Mouse (Mus musculus) adrenal gland, postnatal 4 days (tissue): ENCODE measurements around the gene Plekhm3. TPM values are rescaled to one million over a fixed set of nuclear protein-coding genes. Genes with fewer than 3 reads are reported as not detected.
A peak's percentile ranks its signal among the peaks of the same experiment; 100 is the strongest.

Experiments
- DNase-seq, 2 experiments: peaks; one replicate each; pipeline ENCODE4 v3.0.0; 2021 to 2022; ENCODE audit warnings: low spot score in 2 of 2, mixed read lengths in 2 of 2
- total RNA-seq, 2 experiments: library from RNA; stranded (reverse); gene quantifications; 2 replicates each; pipeline ENCODE4 v1.2.3; 2021

Gene Plekhm3
- total RNA-seq, 2 experiments from 2014 or later, result 27.0 to 29.2 TPM

DNA sequence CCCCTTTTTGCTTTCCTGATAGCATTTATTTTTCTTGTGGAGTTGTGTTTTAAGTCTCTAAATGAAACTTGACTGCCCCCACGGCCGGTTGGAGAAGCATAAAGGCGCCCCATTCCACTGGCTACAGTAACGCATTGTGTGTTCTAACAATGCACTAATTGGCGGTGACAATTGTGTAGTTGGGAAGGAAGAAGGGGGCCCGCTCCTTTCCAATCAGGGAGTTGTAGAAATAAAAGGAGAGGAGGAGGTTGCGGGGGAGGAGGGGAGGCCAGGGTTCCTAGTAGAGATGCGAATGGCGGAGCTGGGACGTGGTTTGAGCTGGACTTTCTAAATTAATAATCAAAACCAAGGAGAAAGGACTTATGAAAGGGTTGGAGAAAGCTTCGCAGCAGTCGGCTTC lies 176.8 kb downstream of the Plekhm3 start:
- no peak for DNase-seq

DNA sequence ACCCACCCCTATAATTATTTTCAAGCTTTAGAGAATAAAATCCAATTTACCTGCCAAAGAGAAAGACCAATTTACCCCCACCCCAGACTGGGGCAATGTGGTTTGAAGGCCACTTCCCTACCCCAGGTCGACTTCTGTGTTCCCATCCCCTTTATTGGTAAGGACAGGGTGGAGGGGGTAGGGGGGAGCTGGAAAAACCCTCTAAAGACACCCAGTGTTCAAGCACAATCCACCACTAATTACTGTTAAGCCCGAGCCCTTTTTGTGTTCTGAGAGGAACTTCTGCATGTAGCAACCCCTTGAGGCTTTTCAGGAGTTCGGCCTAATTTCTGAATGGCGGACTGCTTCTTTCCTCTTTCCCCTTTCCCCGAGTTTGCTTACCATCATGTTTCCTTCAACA lies 177.2 kb downstream of the Plekhm3 start:
- DNase-seq, result no peak

DNA sequence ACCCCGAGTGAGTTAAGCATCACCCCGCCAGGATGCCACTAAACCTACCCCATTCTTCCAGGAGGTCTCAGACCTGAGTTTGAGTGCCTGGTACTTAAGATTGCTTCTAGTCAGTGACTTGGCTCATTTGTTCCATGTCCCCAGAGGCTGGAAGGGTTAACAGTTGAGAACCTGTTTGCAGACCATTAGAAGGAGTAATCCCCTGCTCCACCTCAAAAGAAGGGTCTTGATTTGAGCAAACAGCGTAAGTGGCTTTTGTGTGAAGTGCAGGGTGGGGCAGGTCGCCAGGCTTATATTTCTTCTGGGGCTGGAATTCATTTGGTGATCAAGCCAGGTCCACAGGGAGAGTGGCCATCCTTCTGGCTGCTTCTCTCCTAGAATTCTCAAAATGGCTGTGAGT lies 183.3 kb downstream of the Plekhm3 start:
- no peak for DNase-seq

DNA sequence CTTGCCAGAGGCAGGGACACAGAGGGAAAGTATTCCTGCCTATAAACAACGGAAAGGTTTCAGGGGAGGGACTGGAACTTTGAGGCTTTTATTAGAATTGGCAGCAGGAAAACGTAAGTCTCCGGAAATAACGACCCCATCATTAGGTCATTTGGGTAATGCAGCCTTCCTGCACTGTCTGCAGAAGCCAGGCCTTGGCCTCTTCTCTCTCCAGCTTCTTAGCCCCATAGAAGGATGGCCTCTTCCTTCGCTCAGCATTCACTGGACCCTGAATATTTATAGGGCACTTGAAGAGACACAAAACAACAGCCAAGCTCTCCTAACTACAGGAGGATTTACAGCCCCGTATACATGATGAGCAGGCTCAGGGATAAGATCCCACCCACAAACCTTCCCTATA lies 186.5 kb downstream of the Plekhm3 start:
- no peak for DNase-seq

DNA sequence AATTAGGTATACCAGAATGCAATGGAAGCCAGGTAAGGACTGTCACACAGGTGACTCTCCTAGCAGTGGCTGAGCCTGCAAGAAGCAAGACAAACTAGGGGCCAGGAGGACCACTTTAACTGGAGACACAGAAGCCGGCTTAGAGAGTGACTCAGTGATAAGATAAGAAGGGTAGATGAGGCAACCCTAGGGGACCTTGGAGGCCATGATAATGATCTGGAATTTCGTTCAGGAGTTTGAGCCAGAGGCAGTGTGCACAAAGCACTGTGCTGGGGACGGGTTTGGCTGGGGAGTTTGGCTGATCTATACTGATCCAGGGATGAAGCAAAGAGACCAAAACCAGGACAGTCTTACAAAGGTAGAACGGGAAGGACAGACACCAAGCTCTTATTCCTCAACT lies 195.0 kb downstream of the Plekhm3 start:
- no peak for DNase-seq

DNA sequence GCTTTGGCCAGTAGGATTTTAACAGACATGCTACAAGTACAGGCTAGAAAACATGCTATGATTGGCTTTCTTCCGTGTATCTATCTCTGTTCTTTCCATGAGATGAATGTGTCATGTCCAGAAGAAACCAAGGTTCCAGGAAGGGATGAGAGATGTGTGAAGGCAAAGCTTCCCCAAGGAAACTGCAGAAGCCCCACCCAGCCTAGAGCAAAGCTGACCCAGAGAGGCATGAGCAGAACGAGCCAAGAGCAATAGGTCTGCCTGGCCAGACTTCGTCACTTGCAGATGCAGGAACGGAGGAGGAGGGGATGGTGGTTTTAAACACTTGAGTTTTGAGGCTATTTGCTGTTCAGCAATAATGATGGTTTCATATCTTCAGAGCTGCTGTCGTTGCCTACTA lies 198.9 kb downstream of the Plekhm3 start:
- DNase-seq, result no peak

DNA sequence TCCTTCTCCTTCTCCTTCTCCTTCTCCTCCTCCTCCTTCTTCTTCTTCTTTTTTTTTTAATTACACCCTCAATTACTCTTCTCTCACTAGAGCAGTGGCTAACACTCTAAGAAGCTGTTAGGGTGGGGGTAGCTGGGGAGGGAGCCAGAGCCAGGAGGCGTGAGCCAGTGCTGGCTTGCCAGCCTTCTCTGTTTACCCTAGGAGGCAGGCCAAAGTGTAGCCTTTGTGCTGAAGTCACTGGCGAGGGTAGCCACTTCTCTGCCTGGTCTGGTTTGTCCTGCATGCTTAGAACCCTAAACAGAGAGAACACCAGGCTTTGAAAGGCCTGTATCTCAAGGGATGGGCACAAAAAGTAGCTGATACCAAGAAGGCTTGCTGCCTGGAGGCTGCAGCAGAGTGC lies 199.4 kb downstream of the Plekhm3 start:
- DNase-seq, result no peak

DNA sequence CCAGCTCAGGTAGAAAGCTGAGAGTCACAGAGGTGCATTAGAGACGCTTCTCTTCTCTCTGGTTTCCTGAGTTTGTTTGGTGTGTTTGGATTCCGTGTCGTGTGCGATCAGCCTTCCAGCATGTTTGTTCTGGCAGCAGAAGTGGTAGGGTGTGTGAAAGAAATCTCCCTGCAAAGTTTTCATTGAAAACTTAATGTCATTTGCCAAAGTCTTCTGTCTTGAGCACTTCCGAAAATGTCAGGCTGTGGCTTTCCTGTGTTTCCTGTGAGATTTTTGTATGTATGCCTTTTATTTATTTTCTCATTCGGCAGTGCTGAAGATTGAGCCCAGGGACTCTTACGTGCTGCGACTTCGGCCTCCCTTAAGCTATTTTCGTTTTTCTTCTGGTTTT lies 200.0 kb downstream of the Plekhm3 start:
- no peak for DNase-seq

DNA sequence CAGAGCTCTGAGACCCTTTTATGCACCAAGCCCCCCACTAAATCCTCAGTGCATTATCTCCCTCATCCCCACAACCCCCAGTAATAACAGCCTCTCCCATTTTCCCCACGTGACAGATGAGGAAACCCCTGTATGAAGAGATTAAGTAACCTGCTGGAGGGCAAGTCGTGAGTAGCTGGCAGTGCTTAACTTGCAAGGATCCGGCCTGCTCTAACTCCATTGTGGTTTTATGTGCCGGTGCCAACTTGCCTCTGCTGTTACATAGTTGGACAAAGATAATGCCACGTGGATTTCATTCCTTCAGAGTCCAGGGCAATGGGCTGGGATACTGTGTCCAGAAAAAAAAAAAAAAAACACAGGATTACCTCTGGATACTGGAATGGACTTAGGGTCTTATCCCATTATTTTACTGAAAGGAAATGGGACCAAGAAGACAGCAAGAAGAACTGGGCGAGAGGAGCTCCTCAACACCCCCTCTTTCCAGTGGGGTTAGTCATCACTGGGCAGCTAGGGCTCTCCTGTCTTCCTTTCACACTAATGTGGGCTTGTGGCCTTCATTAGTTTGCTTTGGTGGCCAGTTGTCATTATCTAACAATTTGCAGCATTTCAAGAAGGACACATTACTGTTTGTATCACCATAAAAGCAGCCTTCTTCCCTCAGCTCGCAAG lies 200.5 kb downstream of the Plekhm3 start:
- no peak for DNase-seq

DNA sequence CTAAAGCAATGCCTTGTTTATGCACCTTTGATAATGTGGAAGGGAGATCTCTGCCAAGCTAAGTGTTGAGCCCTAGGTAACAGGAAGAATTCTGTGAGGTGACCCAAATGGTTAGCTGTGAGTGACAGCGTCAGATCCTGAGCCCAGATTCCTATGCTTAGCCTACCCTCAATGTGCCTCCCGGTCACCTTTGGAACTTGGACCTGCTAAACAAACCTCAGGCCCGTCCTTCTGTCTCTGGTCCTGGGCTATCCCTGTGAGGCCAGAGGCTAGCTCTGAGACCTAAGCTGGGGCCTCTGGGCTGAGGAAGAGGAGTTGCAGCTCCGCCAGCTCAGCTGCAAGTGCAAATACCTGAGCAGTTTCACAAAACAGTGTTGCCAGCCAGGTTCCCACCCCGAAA lies 202.0 kb downstream of the Plekhm3 start:
- no peak for DNase-seq

DNA sequence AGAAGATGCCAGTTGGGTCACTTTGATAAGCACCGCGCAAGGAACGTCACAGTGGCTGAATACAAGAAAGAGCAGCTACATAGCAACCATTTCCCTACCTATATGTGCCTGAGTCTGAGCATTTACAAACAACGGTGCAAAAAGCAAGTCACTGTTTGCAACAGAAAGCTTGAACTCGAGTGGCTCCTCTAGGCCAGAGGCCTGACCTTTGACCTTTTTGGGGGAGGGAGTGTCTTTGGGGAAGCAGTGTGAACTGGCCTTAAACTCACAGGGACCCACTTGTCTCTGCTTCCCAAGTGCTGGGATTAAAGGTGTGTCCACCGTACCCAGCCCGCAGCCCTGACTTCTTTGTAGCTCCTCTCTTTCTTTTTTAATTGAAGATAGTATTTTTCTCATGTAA lies 203.0 kb downstream of the Plekhm3 start:
- DNase-seq, result no peak

DNA sequence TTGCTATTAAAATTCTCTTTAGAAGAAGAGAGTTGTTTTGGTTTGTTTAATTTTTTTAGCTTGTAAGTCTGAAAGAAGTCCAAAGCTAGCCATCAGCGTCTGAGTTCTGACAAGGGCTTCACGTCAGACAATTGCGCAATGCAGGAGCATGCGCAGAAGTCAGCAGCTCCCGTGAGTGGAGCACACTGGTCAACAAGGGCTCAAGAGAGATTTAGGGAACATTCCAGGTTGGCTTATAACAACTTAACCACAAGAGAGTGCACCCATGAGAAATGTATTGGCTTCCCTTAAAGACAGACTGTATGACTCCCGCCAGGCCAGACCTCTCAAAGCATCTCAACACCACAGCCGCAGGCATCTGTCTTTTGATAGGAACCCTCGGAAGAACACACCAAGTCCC lies 203.5 kb downstream of the Plekhm3 start:
- DNase-seq, result no peak

DNA sequence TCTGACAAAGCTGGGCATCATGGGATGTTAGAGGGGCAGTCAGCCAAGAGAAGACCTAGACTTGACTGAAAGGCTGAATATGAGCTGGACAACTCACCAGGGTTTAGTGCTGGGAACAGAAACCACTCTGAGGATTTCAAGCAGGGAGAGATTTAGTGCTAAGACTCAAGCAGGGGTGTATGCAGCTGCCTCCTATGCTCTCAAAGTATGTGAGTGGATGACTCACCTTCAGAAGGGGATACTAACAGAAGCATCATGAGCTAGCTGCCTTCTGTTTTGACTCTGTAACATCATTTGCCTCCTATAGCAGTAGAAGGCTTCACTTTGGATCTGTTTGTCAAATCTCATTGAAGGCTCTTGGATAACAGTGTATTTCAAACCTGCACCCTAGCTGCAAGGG lies 212.0 kb downstream of the Plekhm3 start:
- DNase-seq, result no peak

DNA sequence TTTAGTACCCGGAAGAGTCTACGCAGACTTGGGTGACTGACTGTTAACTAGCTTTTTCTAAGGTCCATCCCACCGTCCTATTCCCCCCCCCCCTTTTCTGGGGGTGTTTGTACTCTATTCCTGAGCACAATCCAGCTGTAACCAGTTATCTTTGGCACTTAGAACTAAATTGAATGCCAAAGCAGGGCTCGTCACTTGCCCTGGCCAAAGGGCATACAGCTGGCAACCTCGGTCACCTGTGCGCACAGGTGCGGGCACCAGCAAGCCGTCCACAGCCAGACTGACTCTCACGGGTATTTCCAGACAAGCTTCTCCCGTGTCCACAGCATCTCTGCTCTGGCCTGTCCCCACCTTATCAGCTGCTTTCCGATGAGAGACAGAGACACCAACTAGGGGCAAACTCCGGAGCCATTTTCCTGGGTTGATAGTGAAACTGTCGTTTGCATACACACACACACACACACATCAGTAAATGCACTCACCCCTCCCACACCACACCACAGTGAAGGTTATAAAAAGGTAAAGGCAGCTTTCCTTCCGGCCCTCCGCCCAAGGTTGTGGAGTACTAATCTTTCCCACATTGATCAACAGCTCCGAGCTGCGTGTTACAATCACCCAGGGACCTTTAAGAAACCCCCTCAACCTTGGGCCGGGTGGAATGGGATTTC lies 213.7 kb downstream of the Plekhm3 start:
- DNase-seq, result no peak

DNA sequence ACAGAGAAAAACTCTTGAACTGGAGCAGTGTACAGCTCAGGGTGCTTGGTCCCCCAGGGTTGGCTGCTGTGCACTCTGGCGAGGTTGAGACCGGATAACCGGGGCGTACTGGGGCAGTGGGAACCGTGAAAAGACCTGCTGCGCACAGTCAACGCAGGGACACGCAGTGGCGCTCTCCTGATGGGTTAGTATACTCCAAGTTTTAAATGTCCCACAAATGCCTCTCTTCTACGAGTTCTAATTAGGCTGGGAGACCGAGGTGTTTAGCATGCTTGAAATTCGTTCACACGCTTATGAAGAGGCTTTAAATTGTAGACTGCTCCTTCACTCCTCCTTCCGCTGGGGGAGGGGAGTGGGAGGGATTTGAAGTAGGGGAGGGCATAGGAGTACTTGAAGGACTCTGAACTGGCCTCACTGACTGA lies 218.0 kb downstream of the Plekhm3 start:
- DNase-seq, result peak in 1 of 2 experiments; percentile 17

DNA sequence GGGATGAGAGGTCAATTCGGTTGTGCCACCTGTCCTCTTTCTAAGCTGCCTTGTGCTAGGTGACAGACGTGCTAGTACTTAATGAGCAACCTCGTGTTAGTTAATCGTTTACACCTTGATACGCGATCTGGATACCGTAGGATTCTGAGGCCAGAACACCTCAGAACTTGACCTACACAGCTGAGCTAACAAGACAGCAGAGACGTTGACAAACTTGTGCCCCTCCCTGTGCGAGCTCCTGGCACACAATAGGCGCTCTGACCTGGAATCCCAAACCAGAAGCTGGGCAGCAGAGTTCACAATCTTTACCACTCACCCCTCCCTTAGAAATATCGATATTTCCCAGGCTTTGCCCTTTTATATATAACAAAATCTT lies 218.5 kb downstream of the Plekhm3 start:
- DNase-seq, result peak in 1 of 2 experiments; percentile 12

DNA sequence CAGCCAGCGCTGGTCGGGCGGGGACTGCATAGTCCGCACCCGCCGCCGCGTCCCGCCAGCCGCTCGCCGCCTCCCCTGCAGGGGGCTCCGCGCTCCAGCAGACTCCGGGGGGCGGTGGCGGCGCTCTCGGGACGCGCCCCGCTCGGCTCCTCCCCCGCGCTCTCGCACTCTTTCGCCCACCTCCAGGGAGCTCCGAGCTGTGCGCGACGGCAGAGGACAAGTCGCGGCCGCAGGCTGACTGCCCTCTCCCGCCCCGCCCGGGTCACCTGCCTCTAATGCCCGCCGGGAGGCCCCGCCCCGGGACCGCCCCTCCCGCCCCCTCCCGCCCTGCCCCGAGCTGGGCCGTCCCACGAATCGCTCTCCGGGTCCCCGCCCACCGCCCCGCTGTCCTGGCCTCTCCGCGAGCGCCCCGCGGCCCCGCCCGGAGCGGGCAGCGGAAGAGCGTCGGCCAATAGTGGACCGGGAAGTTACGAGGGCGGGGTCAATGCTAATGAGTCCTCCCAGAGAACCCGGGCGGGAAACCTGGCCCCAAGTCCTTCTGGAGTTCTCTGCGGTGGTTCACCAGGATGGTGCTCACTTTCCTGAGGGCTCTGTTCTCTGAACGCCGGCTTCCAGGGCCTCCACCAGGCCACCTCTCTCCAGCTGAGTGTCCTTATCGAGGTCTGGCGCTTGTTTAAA lies 219.0 kb downstream of the Plekhm3 start, which contains the start of gene Fzd5:
Fzd5 (minus strand) TSS at position 250 of the 678 bp plus-strand sequence.
- DNase-seq, result peak; percentile 83 to 89

DNA sequence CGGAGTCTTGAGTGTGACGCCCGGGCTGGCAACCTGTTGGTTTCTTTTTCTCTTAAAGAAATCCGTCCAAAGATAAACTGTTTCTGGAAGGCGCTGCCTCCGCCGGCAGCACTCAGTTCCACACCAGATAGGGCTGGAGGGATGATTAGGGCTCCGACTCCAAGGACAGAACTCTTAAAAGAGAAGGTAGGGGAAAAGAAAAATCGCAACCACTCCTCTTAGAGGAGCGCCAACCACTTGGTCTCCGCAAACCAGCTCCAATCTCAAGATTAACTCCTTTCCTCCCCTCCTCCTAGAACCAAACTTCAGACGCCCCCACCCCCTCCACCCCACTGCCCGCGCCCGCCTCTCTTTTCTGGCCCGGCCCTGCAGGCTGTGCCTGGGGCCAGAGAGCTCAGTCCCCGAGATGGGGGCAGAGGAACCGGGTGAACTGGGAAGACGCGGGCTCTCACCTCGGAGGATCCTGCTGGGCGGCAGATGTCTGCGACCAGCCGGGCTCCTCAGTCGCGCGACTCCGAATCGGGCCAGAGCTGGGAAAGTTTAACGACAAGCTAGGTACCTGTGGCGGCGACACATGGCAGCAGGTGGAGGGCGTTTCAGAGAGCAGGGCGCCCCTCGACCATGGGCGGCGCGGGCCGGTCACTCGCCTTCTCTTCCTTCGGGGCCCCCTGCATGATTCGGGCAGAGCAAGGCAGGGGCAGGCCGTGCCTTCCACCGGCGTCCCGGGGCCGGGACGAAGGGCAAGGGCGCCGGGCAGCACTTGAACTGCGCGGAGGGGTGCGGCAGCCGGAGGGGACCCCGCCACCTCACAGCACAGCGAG lies 219.7 kb downstream of the Plekhm3 start:
- peak; percentile 7 to 15 for DNase-seq
